Mouse (Mus musculus): Measurements from ENCODE around the gene Psg28. TPM values are rescaled to one million over a fixed set of nuclear protein-coding genes. Genes with fewer than 3 reads are reported as not detected.

Gene Psg28
- polyA plus RNA-seq (2017; shearing (Covaris generic)) = not detected

DNA sequence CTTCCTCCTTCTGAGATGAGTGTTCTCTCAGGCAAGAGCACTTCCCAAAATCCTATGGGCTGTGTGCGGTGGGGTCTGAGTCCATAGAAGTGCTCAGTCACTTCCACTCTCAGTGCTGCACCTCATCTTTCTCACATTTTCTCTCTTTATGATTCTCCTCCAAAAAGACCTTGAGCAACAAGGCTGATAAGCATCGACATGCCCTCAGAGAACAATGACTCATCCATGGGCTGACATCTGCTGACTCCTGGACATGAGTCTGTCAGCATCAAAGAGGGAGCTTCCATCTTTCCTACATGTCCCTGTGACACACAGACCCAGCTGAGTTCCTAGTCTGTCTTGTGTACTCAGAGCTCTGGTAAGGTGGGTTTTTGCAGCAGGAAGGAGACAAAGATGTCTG lies at the start of gene Psg28:
Gene Psg28 (minus strand): TSS at position 101 of the 400 bp plus-strand sequence.

Other genes with a start within 250 kb of the Psg28 start
- not detected for gene Mill1, start 186.7 kb downstream of the Psg28 start, polyA plus RNA-seq (2017; shearing (Covaris generic))
- gene Psg18, start 77.0 kb downstream of the Psg28 start, polyA plus RNA-seq (2017; shearing (Covaris generic)) = not detected
- gene Psg26, start 52.1 kb upstream of the Psg28 start, polyA plus RNA-seq (2017; shearing (Covaris generic)) = not detected
- gene Psg25, start 100.2 kb upstream of the Psg28 start, polyA plus RNA-seq (2017; shearing (Covaris generic)) = not detected
- gene Psg27, start 135.3 kb upstream of the Psg28 start, polyA plus RNA-seq (2017; shearing (Covaris generic)) = not detected
- not detected for gene Psg23, start 184.5 kb upstream of the Psg28 start, polyA plus RNA-seq (2017; shearing (Covaris generic))
- not detected for gene Psg21, start 224.7 kb upstream of the Psg28 start, polyA plus RNA-seq (2017; shearing (Covaris generic))